Mouse (Mus musculus): Measurements from ENCODE around the gene Hdac9.

DNA sequence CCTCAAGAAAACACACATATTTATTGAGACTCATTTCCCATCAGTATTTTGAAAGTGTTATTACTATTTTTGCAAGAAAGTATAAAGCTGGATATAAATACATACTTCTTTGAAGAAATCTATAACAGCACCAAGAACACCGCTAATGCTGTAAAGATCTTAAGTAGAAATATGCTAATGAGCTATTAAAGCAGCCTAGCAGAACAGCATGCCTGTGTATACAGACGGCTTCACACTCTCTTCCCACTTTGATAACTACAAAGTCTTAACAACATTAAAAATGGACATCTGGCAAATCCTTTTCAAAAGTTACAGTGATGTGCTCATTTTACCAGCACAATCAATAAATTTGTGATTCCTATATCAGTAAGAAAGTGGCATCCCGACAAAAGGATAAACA lies 88.2 kb downstream of the Hdac9 start:
- TF ChIP-seq POLR2A (IDR thresholded peaks at IDR 0.05; ENCODE audit: extremely low read depth, insufficient read depth, low read length) (no peak), CTCF (IDR thresholded peaks at IDR 0.05; ENCODE audit: low read depth, low read length) (no peak)

Measured in liver, adult 2 months (tissue).